Mouse (Mus musculus): Measurements from ENCODE around the gene Atf6. TPM values are rescaled to one million over a fixed set of nuclear protein-coding genes. Genes with fewer than 3 reads are reported as not detected.
A peak's percentile ranks its signal among the peaks of the same experiment; 100 is the strongest.

Atf6 gene
- polyA plus RNA-seq, 1 experiment from 2014 or later = 8.2 TPM

- no peaks in the 10 kb centered on the region for H3K36me3 ChIP-seq
- H3K9me3 ChIP-seq = no peaks in the 10 kb centered on the region
- peaks cover 48% of the 10 kb centered on the region for H3K4me1 ChIP-seq
- no peak for ATAC-seq (ENCODE audit: low FRiP score, low read depth)
- no peak overlapping the region for H3K27ac ChIP-seq
- 82% methylated on average over 7 of the region's 7 CpGs for WGBS
- H3K4me3 ChIP-seq = no peak overlapping the region
- H3K4me2 ChIP-seq (replicated peaks) = no peak overlapping the region
- no peaks in the 10 kb centered on the region for H3K27me3 ChIP-seq
- no peak overlapping the region for H3K9ac ChIP-seq
Observed at GRCm38 (mm10) chr1:170697771-170698356, 169.7 kb downstream of the Atf6 start.

- no peak overlapping the region for H3K9ac ChIP-seq
- no peak overlapping the region for H3K4me3 ChIP-seq
- no peaks in the 10 kb centered on the region for H3K9me3 ChIP-seq
- WGBS = 93% methylated on average over 8 of the region's 8 CpGs
- no peaks in the 10 kb centered on the region for H3K27me3 ChIP-seq
- H3K36me3 ChIP-seq = no peaks in the 10 kb centered on the region
- H3K4me2 ChIP-seq (replicated peaks) = no peak overlapping the region
- no peak for ATAC-seq (ENCODE audit: low FRiP score, low read depth)
- peaks cover 45% of the 10 kb centered on the region for H3K4me1 ChIP-seq
- no peak overlapping the region for H3K27ac ChIP-seq
Observed at GRCm38 (mm10) chr1:170696996-170697395, 170.6 kb downstream of the Atf6 start.

GRCm38 (mm10) chr1:170695326-170695725 lies 172.2 kb downstream of the Atf6 start:
- Histone ChIP-seq H3K9ac (no peak overlapping the region), H3K4me2 (replicated peaks) (no peak overlapping the region), H3K36me3 (no peaks in the 10 kb centered on the region), H3K27ac (no peak overlapping the region), H3K9me3 (no peaks in the 10 kb centered on the region), H3K27me3 (no peaks in the 10 kb centered on the region), H3K4me3 (no peak overlapping the region), H3K4me1 (peaks cover 31% of the 10 kb centered on the region)
- WGBS = 76% methylated on average over 6 of the region's 6 CpGs
- ATAC-seq (ENCODE audit: low FRiP score, low read depth) = no peak

DNA sequence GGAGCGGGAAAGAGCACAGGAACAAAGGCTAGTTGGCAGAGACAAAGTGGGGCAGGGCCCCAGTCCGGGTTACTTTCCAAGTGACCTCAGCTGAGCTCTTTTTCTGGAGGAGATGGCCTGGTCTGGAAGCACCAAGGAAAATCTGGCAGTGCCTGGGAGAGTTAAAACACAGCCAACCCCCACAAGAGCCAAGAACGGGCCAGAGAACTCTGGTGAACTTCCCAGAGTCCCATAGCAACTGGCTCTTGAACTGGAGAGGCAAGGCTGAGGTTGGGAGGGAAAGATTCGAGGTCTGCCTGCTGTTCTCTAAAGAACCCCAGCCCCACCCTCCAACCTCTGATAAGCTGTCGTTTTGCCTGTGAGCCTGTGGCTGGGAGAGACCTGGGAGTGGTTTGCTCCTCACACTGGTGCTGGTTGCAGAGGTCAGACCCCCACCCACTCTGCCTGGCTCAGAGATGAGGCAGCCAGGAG lies 172.7 kb downstream of the Atf6 start:
- H3K27ac ChIP-seq = no peak overlapping the region
- 65% methylated on average over 5 of the region's 5 CpGs for WGBS

GRCm38 (mm10) chr1:170691301-170691700 lies 176.3 kb downstream of the Atf6 start:
- no peak for ATAC-seq (ENCODE audit: low FRiP score, low read depth)
- Histone ChIP-seq H3K27ac (no peak overlapping the region), H3K4me2 (replicated peaks) (no peak overlapping the region), H3K4me3 (no peak overlapping the region), H3K4me1 (peaks cover 23% of the 10 kb centered on the region; the same call in 1 of the 2 replicates), H3K9ac (no peak overlapping the region), H3K36me3 (no peaks in the 10 kb centered on the region), H3K27me3 (no peaks in the 10 kb centered on the region), H3K9me3 (no peaks in the 10 kb centered on the region)
- WGBS = 89% methylated on average over 5 of the region's 5 CpGs

More for the DNA sequence above, 172.7 kb downstream of the Atf6 start:
- no peaks in the 10 kb centered on the region for H3K9me3 ChIP-seq
- no peak overlapping the region for H3K4me3 ChIP-seq
- H3K4me2 ChIP-seq (replicated peaks) = no peak overlapping the region
- H3K4me1 ChIP-seq = peaks cover 27% of the 10 kb centered on the region
- H3K9ac ChIP-seq = no peak overlapping the region
- H3K36me3 ChIP-seq = no peaks in the 10 kb centered on the region
- H3K27me3 ChIP-seq = no peaks in the 10 kb centered on the region
- no peak for ATAC-seq (ENCODE audit: low FRiP score, low read depth)

DNA sequence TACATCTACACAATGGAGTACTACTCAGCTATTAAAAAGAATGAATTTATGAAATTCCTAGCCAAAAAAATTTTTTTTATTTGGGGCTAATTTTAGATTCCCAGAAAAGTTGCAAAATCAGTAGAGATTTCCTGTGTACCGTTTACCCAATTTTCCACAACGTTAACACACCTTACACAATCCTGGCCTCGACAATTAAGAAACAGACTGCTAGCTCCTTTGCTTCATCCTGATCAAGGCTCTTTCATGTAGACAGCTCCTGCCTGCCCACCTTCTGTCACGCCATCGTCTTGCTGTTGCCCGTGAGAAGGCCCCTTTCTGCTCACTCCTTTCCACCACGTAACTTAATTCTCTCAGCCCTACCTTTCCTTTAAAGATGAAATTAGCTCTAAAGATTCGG lies 177.8 kb downstream of the Atf6 start:
- Histone ChIP-seq H3K9me3 (no peaks in the 10 kb centered on the region), H3K9ac (no peak overlapping the region), H3K4me1 (peaks cover 14% of the 10 kb centered on the region; the same call in 1 of the 2 replicates), H3K27me3 (no peaks in the 10 kb centered on the region), H3K4me3 (no peak overlapping the region), H3K36me3 (no peaks in the 10 kb centered on the region), H3K27ac (no peak overlapping the region), H3K4me2 (replicated peaks) (no peak overlapping the region)
- ATAC-seq (ENCODE audit: low FRiP score, low read depth) = no peak
- 93% methylated on average over 8 of the region's 8 CpGs for WGBS

GRCm38 (mm10) chr1:170683863-170684262 lies 183.7 kb downstream of the Atf6 start:
- WGBS = 80% methylated on average over 6 of the region's 6 CpGs
- no peak overlapping the region for H3K9ac ChIP-seq
- H3K27ac ChIP-seq = no peak overlapping the region
- no peaks in the 10 kb centered on the region for H3K27me3 ChIP-seq
- H3K9me3 ChIP-seq = no peaks in the 10 kb centered on the region
- H3K4me2 ChIP-seq (replicated peaks) = no peak overlapping the region
- ATAC-seq (ENCODE audit: low FRiP score, low read depth) = no peak
- H3K4me1 ChIP-seq = peaks cover 8% of the 10 kb centered on the region; the same call in 1 of the 2 replicates
- H3K4me3 ChIP-seq = no peak overlapping the region
- H3K36me3 ChIP-seq = peaks cover 24% of the 10 kb centered on the region

- ATAC-seq (ENCODE audit: low FRiP score, low read depth) = no peak
- 80% methylated on average over 2 of the region's 2 CpGs for WGBS
- Histone ChIP-seq H3K27ac (peak overlapping the region; percentile 44; the same call in 1 of the 2 replicates), H3K4me3 (no peak overlapping the region), H3K36me3 (peaks cover 46% of the 10 kb centered on the region), H3K4me2 (replicated peaks) (no peak overlapping the region), H3K9me3 (no peaks in the 10 kb centered on the region), H3K4me1 (peaks cover 10% of the 10 kb centered on the region; the same call in 1 of the 2 replicates), H3K27me3 (no peaks in the 10 kb centered on the region), H3K9ac (no peak overlapping the region)
Observed at GRCm38 (mm10) chr1:170679624-170680023, 187.9 kb downstream of the Atf6 start.

DNA sequence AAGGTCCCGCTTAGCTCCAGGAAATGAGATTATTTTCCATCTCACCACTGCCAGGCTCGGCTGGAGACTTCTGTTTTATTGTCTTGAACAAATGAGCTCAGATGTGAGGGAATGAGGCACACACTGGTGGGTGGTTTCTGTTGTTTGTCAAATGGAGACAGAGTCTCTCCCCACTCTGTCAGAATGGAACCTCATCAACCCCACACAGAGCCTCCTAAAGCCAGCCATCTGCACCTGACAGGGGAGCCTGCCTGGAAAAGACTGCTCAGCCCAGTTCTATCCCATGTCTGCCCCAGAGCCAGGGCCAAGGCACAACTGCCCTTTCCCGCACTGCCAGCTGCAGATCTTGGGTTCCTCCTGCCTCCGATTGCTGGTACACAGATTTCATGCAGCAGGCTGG lies 188.7 kb downstream of the Atf6 start:
- H3K36me3 ChIP-seq = peaks cover 46% of the 10 kb centered on the region
- ATAC-seq (ENCODE audit: low FRiP score, low read depth) = no peak
- no peaks in the 10 kb centered on the region for H3K9me3 ChIP-seq
- WGBS = 47% methylated on average over 4 of the region's 4 CpGs
- no peak overlapping the region for H3K27ac ChIP-seq
- H3K9ac ChIP-seq = 0 out of 2 replicates have a peak overlapping the region, but pooled peaks have one; percentile 43
- H3K4me3 ChIP-seq = no peak overlapping the region
- peaks cover 10% of the 10 kb centered on the region; the same call in 1 of the 2 replicates for H3K4me1 ChIP-seq
- H3K4me2 ChIP-seq (replicated peaks) = no peak overlapping the region
- H3K27me3 ChIP-seq = no peaks in the 10 kb centered on the region

GRCm38 (mm10) chr1:170677681-170678080 lies 189.9 kb downstream of the Atf6 start:
- no peak overlapping the region for H3K9ac ChIP-seq
- H3K4me2 ChIP-seq (replicated peaks) = no peak overlapping the region
- no peak overlapping the region for H3K4me3 ChIP-seq
- WGBS = 90% methylated on average over 4 of the region's 4 CpGs
- no peaks in the 10 kb centered on the region for H3K27me3 ChIP-seq
- H3K9me3 ChIP-seq = no peaks in the 10 kb centered on the region
- H3K27ac ChIP-seq = no peak overlapping the region
- peaks cover 10% of the 10 kb centered on the region; the same call in 1 of the 2 replicates for H3K4me1 ChIP-seq
- no peak for ATAC-seq (ENCODE audit: low FRiP score, low read depth)
- H3K36me3 ChIP-seq = peaks cover 42% of the 10 kb centered on the region

DNA sequence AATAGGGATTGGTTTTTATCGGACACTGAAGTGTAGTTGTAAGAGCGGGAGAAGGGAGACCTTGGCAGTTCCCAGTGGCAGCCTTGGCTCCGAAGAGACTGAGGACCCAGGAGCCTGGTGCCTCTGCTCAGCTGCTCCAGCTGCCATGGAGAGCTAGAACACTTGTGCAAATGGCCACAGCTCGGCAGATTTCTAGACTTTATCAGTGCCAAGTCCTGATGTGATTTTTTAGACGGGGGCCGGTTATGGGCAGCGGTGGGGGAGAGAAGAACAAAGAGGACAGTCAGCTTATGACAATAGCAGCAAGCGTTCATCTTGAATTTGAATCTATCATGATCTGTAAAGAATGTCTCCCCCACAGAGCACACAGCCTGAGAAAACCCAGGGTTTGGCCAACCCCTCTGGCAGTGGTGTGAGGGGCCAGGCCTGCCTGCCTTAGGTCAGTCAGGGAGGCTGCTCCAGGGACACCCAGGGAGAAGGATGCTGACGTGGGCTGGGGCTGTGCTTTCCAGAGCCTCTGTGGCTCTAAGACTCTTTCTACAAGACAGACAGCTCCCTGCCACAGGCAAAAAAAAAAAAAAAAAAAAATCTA lies 193.3 kb downstream of the Atf6 start:
- ATAC-seq (ENCODE audit: low FRiP score, low read depth) = no peak
- peaks cover 6% of the 10 kb centered on the region for H3K9me3 ChIP-seq
- no peak overlapping the region for H3K9ac ChIP-seq
- peaks cover 47% of the 10 kb centered on the region for H3K36me3 ChIP-seq
- no peak overlapping the region for H3K4me2 ChIP-seq (replicated peaks)
- H3K27me3 ChIP-seq = no peaks in the 10 kb centered on the region
- H3K4me3 ChIP-seq = no peak overlapping the region
- H3K4me1 ChIP-seq = peaks cover 6% of the 10 kb centered on the region; the same call in 1 of the 2 replicates
- WGBS = 86% methylated on average over 9 of the region's 9 CpGs
- no peak overlapping the region for H3K27ac ChIP-seq

GRCm38 (mm10) chr1:170665200-170665599 lies 202.4 kb downstream of the Atf6 start:
- H3K27ac ChIP-seq = no peak overlapping the region
- no peak for ATAC-seq (ENCODE audit: low FRiP score, low read depth)
- H3K4me2 ChIP-seq (replicated peaks) = no peak overlapping the region
- 85% methylated on average over 7 of the region's 7 CpGs for WGBS
- peaks cover 75% of the 10 kb centered on the region for H3K36me3 ChIP-seq
- H3K9ac ChIP-seq = no peak overlapping the region
- H3K4me1 ChIP-seq = no peaks in the 10 kb centered on the region
- no peaks in the 10 kb centered on the region for H3K9me3 ChIP-seq
- no peaks in the 10 kb centered on the region for H3K27me3 ChIP-seq
- no peak overlapping the region for H3K4me3 ChIP-seq
